Mouse (Mus musculus): ENCODE measurements around the gene Gm7358. TPM values are rescaled to one million over a fixed set of nuclear protein-coding genes. Genes with fewer than 3 reads are reported as not detected.

The Gm7358 gene
- polyA plus RNA-seq, 1 experiment from 2014 or later = not detected

Other genes starting within 250 kb of the Gm7358 start
- gene Gm7168, start 111.2 kb downstream of the Gm7358 start, polyA plus RNA-seq (2014; fragmentation: Nextera tagmentation; extraction: Ambion mirVana) = not detected in 2 replicates
- not detected in 2 replicates for gene Gm7356, start 55.8 kb downstream of the Gm7358 start, polyA plus RNA-seq (2014; fragmentation: Nextera tagmentation; extraction: Ambion mirVana)
- gene Dact2, start 144.8 kb upstream of the Gm7358 start, polyA plus RNA-seq (2014; fragmentation: Nextera tagmentation; extraction: Ambion mirVana) = 16.4 and 21.0 TPM in 2 replicates
- gene Smoc2, start 220.0 kb upstream of the Gm7358 start, polyA plus RNA-seq (2014; fragmentation: Nextera tagmentation; extraction: Ambion mirVana) = 44.2 and 79.9 TPM in 2 replicates